Mouse (Mus musculus): ENCODE data around the gene Gemin7. TPM values are rescaled to one million over a fixed set of nuclear protein-coding genes. Genes with fewer than 3 reads are reported as not detected.

The Gemin7 gene
- total and polyA plus RNA-seq, 3 experiments = 63.2 to 101 (median 64.4) TPM

DNA sequence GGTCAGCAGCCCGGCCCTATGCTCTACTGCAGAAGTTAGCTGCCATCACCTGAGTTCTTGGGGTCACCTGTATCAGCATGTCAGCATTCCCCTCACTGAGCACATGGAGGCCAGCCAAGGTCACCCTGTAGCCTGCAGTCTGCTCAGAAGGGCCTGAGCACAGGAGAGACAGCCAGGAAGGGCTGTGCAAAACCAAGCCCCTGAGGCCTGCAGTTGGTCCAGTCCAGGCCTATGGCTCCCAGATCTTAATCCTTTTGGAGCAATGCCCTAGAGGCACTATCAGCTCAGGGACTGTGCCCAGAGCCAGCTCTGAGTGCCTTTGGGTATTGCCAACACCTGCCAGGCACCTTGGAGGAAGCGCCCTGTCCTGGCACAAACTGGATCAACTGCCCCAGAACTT lies 20.3 kb downstream of the Gemin7 start:
- peaks cover 58% of the 10 kb centered on the region for H3K79me2 ChIP-seq (replicated peaks; ENCODE audit: control insufficient read depth, extremely low read depth, insufficient read depth, poor library complexity, severe bottlenecking)
- no peak for TF ChIP-seq GABPA (IDR thresholded peaks at IDR 0.05; ENCODE audit: insufficient replicate concordance, low read depth, low read length)
- no peak for TF ChIP-seq E2F4 (IDR thresholded peaks at IDR 0.05; ENCODE audit: insufficient replicate concordance, low read depth, low read length)
- TF ChIP-seq SIN3A (IDR thresholded peaks at IDR 0.05; ENCODE audit: low read length) = no peak
- no peak for TF ChIP-seq MAX (IDR thresholded peaks at IDR 0.05; ENCODE audit: low read length)
- TF ChIP-seq USF2 (conservative IDR thresholded peaks at IDR 0.05; ENCODE audit: low read depth, low read length) = no peak
- no peak for TF ChIP-seq RCOR1 (conservative IDR thresholded peaks at IDR 0.05; ENCODE audit: low read depth, low read length)
- no peak for TF ChIP-seq IRF4 (IDR thresholded peaks at IDR 0.05; ENCODE audit: low read depth, low read length)
- TF ChIP-seq PAX5 (IDR thresholded peaks at IDR 0.05; ENCODE audit: low read length) = no peak
- no peak for TF ChIP-seq BHLHE40 (IDR thresholded peaks at IDR 0.05; ENCODE audit: low read depth, low read length)
- TF ChIP-seq ZMIZ1 (IDR thresholded peaks at IDR 0.05; ENCODE audit: low read depth, low read length) = no peak
- no peak for TF ChIP-seq ZKSCAN1 (IDR thresholded peaks at IDR 0.05; ENCODE audit: borderline replicate concordance, low read depth, low read length)
- TF ChIP-seq HCFC1 (IDR thresholded peaks at IDR 0.05; ENCODE audit: low read depth, low read length) = no peak
- no peak for TF ChIP-seq ETS1 (conservative IDR thresholded peaks at IDR 0.05; ENCODE audit: low read depth, low read length)
- TF ChIP-seq UBTF (IDR thresholded peaks at IDR 0.05; ENCODE audit: low read depth, low read length) = no peak
- no peak overlapping the region for H3K4me3 ChIP-seq (replicated peaks in 1 of 3; ENCODE audit: low read depth in 2 of 3, low read length in 2 of 3, poor library complexity in 1 of 3)
- H3K27ac ChIP-seq (ENCODE audit: insufficient read depth, low read depth) = no peak overlapping the region
- H3K27me3 ChIP-seq (replicated peaks) = no peaks in the 10 kb centered on the region
- H3K9ac ChIP-seq (ENCODE audit: insufficient read depth, low read depth) = no peak overlapping the region
- DNase-seq (ENCODE audit: extremely low read depth) = no peak
- H3K36me3 ChIP-seq (replicated peaks in 1 of 2; ENCODE audit: control insufficient read depth in 1 of 2, insufficient read depth in 1 of 2, low read length in 1 of 2) = peaks cover 31 to 75% of the 10 kb centered on the region in 2 experiments
- in situ Hi-C loops (cut with MboI; ENCODE audit: low pct_ligation_motif_present, low pct_unique_long_range_greater_than_20kb, low sequenced_read_pairs) (loop anchor here (25.0 kb wide), 1 partner anchor 145 kb away; the partner anchor contains the start of genes Ckm and Klc3), dilution Hi-C loops (cut with MboI; ENCODE audit: extremely low pct_ligation_motif_present, extremely low pct_unique_long_range_greater_than_20kb, low sequenced_read_pairs) (no loop called here)
- peaks cover 8 to 35% of the 10 kb centered on the region in 2 experiments for H3K4me1 ChIP-seq (ENCODE audit: control insufficient read depth in 1 of 2, insufficient read depth in 2 of 2)
- no peak overlapping the region for H3K4me2 ChIP-seq (ENCODE audit: insufficient read depth, low read depth, poor library complexity, severe bottlenecking)
- no peaks in the 10 kb centered on the region for H3K9me3 ChIP-seq (replicated peaks; ENCODE audit: low read length)

DNA sequence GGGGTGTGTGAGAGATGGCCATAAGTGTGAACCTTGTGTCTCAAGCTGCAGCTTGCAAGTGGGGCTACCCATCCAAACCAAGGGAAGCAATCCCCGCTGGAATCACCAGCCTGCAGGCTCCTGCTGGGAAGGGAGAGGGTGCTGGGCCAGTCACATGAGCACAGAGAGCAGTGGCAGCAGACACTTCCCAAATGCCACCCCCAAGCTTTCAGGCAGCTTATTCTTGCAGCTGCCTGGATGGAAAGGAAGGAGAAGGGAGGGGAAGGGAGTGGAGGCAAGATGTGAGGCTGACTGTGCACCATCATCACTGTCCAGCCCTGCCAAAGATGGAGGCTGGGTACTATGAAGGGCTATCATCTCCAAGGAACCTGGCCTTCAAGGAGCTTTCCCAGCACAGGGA lies 23.2 kb downstream of the Gemin7 start:
- Histone ChIP-seq H3K4me3 (replicated peaks in 1 of 3; ENCODE audit: low read depth in 2 of 3, low read length in 2 of 3, poor library complexity in 1 of 3) (no peak overlapping the region), H3K4me2 (ENCODE audit: insufficient read depth, low read depth, poor library complexity, severe bottlenecking) (no peak overlapping the region), H3K4me1 (ENCODE audit: control insufficient read depth in 1 of 2, insufficient read depth in 2 of 2) (peaks cover 1 to 17% of the 10 kb centered on the region in 2 experiments; a peak in 3 of 4 replicates), H3K9ac (ENCODE audit: insufficient read depth, low read depth) (no peak overlapping the region), H3K36me3 (replicated peaks in 1 of 2; ENCODE audit: control insufficient read depth in 1 of 2, insufficient read depth in 1 of 2, low read length in 1 of 2) (peaks cover 34 to 92% of the 10 kb centered on the region in 2 experiments), H3K27me3 (replicated peaks) (no peaks in the 10 kb centered on the region), H3K79me2 (replicated peaks; ENCODE audit: control insufficient read depth, extremely low read depth, insufficient read depth, poor library complexity, severe bottlenecking) (peaks cover 43% of the 10 kb centered on the region), H3K9me3 (replicated peaks; ENCODE audit: low read length) (no peaks in the 10 kb centered on the region), H3K27ac (ENCODE audit: insufficient read depth, low read depth) (no peak overlapping the region)
- TF ChIP-seq UBTF (IDR thresholded peaks at IDR 0.05; ENCODE audit: low read depth, low read length) (no peak), TCF12 (IDR thresholded peaks at IDR 0.05; ENCODE audit: low read depth, low read length) (no peak), MEF2A (IDR thresholded peaks at IDR 0.05; ENCODE audit: borderline replicate concordance, low read depth, low read length) (no peak), RCOR1 (conservative IDR thresholded peaks at IDR 0.05; ENCODE audit: low read depth, low read length) (no peak), IRF4 (IDR thresholded peaks at IDR 0.05; ENCODE audit: low read depth, low read length) (no peak), ZC3H11A (IDR thresholded peaks at IDR 0.05; ENCODE audit: low read depth, low read length) (no peak)
- dilution Hi-C loops (cut with MboI; ENCODE audit: extremely low pct_ligation_motif_present, extremely low pct_unique_long_range_greater_than_20kb, low sequenced_read_pairs) = no loop called here
- in situ Hi-C loops (cut with MboI; ENCODE audit: low pct_ligation_motif_present, low pct_unique_long_range_greater_than_20kb, low sequenced_read_pairs) = loop anchor here (25.0 kb wide), 1 partner anchor 142 kb away; the partner anchor contains the start of genes Ckm and Klc3
- DNase-seq (ENCODE audit: extremely low read depth) = no peak

All from CH12.LX (cell line).